Mouse (Mus musculus): ENCODE data around the gene Rpl36.
A peak's percentile ranks its signal among the peaks of the same experiment; 100 is the strongest.
"Not testable (repeated sequence)": the region's sequence is repeated elsewhere in the genome, so short reads cannot be mapped to it uniquely, and the experiment has no call there.

Gene Rpl36

DNA sequence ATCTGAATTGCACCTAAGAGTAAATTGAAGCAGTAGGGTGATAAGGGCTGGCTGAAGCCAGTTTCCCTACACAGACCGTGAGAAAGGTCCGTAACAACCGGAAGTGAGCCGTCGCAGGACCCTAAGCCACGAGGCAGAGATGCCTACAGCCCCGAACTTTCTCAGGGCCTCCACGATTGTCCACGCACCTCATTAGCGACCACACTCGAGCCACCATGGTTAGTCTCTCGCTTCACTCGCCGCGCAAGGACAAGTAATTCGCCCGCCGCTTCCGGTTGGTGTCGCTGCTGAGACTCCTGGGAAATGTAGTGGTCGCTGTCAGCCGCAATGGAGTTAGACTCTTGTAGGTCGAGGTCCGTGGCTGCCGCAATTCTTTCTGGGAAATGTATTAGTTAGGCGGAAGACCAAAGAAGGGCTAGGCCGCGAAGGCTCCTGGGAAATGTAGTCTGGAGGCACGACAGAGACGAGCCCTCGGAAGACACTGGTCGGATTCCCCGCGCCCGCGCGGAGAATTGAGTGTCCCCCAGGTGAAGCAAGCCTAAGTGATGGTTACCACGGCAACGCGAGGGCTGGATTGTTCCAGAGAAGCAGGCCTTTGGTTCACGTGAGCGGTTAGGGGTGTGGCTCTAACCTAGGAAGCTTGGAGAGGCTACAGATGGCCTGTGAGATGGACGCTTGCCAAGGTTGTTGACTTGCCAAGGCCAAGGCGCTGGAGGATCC is 3.6 kb upstream of the Rpl36 start, which contains the start of gene 2410015M20Rik:
TSS of gene 2410015M20Rik (minus strand) at position 320 of the 720 bp plus-strand sequence.
- DNase-seq, result peak; percentile 98

GRCm38 (mm10) chr17:56611323-56611722 is 1.9 kb upstream of the Rpl36 start:
- no peak for DNase-seq

- peak; percentile 72 for DNase-seq
These were observed 1.2 kb upstream of the Rpl36 start for GRCm38 (mm10) chr17:56611861-56612564.

- not testable (repeated sequence) for DNase-seq
These were observed 664 bp upstream of the Rpl36 start for GRCm38 (mm10) chr17:56612565-56612939.

DNA sequence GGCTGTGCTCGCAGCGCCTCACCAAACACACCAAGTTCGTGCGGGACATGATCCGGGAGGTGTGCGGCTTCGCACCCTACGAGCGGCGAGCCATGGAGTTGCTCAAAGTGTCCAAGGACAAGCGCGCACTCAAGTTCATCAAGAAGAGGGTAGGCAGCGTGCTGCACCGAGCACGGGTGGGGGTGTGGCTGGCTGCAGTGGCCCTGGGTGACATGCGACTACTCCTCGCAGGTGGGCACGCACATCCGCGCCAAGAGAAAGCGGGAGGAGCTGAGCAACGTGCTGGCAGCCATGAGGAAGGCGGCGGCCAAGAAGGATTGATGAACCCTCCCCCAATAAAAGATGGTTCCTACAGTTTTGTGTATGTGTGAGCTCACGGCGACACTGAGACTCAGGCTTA is 677 bp downstream of the Rpl36 start:
- peak; percentile 67 for DNase-seq

DNA sequence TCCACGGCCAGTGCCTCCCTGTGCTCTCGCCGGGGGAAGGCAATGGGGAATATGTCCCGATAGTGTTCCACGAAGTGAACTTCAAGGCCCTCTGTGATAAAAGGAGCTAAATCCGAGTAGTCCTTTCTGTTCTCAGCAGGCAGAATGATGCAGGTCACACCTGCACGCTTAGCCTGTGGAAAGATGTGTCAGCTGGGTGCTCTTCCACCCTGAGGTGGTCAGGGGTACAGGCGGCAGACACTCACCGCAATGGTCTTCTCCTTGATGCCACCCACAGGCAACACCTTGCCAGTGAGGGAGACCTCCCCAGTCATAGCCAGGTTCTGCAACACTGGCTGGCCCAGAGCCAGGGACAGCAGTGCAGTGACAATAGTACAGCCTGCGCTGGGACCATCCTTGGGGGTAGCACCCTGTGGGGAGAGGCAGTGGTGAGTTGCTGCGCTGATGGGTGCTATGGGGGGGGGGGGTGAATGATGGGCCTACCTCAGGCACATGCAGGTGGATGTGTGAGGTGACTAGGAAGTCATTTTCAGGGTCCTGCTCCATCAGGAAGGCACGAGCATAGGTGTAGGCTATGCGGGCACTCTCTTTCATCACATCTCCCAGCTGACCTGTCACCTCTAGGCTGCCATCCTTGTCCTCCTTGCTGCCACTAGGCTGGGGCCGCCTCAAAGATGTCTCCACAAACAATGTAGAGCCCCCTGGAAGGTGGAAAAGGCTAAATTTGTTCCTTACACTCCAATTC is 1.3 kb downstream of the Rpl36 start:
- DNase-seq, result peak; percentile 66

DNA sequence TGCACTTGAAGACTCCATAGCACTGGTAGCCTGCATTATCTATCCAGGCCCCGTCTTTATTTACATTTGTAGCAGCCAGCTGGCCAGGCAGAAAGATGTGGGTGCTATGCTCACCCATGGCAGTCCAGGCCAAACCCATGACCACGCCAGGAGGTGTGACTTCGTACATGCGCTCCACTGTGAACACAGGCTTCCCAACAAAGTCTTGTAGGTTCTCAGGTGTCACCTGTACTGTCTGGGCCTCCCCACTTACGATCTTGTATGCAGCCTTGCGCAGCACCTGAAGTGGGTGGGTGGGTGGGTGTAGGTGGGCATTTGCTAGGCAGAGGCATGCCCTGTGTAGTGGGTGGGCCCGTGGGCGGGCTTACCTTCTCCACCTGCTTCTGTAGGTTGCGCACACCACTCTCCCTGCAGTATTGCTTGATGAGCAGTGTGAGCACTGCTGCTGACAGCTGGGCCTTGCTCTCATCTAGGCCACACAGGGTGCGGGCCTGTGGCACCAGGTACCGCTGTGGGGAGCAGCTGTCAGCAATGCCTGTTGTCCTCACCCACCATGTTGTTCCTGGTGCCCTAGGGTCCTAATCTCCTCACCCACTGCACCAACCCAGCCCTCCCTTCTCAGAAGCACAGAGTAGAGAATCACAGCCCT is 2.0 kb downstream of the Rpl36 start:
- DNase-seq, result peak; percentile 36

DNA sequence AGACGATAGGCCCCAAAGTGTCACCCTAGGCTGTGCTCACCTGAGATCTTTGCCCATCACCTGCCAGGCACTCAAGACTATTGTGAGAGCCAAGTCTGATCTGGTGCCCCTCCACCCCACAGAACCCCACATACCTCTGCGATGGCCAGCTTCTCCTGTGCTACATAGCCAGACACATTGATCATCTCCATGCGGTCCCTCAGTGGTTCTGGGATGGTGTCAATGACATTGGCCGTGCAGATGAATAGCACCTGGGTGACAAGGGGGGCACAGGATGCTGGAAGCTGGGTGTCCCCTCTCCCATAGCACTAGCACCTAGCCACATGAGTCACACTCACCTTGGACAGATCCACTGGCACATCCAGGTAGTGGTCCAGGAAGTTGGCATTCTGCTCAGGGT is 2.6 kb downstream of the Rpl36 start:
- DNase-seq, result peak; percentile 29

- peak; percentile 7 for DNase-seq
These were observed 3.5 kb downstream of the Rpl36 start for GRCm38 (mm10) chr17:56616725-56617124.

DNA sequence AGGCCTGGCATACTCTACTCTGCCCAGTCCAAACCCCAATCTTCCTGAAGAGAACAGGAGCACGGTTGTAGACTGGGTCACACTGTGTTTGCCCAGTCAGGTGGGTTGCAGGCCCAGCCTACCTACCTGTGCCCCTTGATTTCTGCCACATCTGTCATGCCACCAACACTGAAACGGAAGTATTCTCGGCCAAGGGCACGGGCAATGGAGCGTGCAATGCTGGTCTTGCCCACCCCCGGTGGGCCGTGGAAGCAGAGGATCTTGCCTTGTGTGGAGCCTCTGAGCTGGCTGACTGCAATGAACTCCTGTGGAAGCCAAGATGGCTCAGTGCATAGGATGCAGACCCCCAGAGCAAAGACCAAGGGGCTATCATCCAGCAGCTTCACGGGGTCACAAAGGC is 4.4 kb downstream of the Rpl36 start:
- peak; percentile 12 for DNase-seq

- DNase-seq, result peak; percentile 30
These were observed 12.3 kb downstream of the Rpl36 start for GRCm38 (mm10) chr17:56625495-56625894.

GRCm38 (mm10) chr17:56626260-56626659 is 13.0 kb downstream of the Rpl36 start:
- no peak for DNase-seq

- peak; percentile 97 for DNase-seq
These were observed 13.7 kb downstream of the Rpl36 start, which contains the start of gene Lonp1 for GRCm38 (mm10) chr17:56626754-56627470. Gene Lonp1, minus strand, starts transcription at chr17:56626887.

DNA sequence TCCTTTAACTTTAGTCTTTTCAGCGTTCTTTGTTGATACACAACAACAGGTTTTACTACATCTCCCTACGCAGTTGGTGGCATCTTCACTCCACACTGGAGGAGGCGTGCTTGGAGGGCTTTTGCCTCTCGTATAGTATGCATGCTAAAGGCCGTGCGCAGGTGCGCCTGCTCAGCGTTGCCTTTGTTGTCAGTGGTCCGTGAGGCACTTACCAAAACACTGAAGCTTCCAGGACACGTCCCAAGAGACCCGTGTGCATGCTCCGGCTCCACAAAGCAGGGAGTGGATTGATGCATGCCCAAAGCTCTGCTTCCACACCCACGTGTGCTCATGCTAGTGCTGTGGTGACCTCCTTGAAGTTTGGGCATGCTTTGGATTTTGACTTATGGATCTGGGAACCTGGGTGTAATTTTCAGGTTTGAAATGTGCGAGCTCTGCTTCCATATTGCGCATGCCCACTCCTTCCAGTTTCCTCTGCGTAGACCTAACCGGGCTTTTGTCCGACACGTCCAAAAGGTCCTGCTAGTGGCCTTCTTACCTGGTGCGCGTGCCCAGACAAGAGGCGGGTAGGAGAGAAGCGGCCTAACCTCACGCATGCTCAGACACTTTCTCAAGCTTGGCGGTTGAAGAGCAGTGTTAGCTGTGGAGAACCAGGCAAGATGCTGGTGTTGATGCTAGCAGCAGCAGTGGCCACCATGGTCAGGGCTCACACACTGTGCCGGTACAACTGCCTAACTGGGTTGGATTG is 14.5 kb downstream of the Rpl36 start, which contains the start of gene Catsperd:
TSS of gene Catsperd (plus strand) at position 614 of the 748 bp plus-strand sequence.
- peak; percentile 72 for DNase-seq

DNA sequence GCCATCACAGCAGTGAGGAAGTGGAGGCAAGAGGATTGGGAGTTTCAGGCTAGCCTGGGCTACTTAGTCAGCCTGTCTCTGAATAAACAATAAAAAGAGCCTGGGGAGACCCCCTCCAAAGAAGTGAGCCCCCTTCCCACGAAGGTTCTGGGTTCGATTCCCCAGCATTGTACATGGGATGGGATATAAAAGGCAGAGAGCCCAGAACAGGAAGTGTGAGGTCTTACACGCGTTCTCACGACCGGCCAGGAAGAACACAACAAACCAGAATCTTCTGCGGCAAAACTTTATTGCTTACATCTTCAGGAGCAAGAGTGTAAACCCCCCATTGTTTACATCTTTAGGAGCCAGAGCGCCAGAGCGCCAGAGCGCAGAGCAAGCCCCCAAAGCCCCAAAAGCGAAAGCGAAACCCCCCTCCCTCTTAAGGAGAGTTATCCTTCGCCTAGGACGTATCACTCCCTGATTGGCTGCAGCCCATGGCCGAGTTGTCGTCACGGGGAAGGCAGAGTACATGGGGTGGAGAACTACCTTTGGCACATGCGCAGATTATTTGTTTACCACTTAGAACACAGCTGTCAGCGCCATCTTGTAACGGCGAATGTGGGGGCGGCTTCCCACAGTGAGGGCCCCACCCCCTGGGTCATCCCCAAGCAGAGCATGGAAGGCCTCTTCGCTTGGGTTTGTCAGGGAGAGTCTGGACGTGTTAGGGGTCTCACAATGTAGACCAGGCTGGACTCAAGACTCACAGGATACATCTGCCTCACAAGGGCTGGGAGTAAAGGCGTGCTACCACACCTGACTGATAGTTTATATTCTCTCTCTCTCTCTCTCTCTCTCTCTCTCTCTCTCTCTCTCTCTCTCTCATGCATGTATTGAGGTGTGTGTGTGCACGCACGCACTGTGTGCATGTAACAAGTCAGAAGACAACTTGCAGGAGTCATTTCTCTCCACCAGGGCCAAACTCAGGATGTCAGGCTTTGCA is 16.9 kb downstream of the Rpl36 start:
- peak; percentile 20 for DNase-seq

- no peak for DNase-seq
These were observed 18.6 kb downstream of the Rpl36 start for GRCm38 (mm10) chr17:56631807-56632206.

GRCm38 (mm10) chr17:56634023-56634422 is 20.8 kb downstream of the Rpl36 start:
- DNase-seq, result no peak

GRCm38 (mm10) chr17:56643237-56643636 is 30.0 kb downstream of the Rpl36 start:
- DNase-seq, result no peak

- no peak for DNase-seq
These were observed 34.3 kb downstream of the Rpl36 start for GRCm38 (mm10) chr17:56647546-56647945.

DNA sequence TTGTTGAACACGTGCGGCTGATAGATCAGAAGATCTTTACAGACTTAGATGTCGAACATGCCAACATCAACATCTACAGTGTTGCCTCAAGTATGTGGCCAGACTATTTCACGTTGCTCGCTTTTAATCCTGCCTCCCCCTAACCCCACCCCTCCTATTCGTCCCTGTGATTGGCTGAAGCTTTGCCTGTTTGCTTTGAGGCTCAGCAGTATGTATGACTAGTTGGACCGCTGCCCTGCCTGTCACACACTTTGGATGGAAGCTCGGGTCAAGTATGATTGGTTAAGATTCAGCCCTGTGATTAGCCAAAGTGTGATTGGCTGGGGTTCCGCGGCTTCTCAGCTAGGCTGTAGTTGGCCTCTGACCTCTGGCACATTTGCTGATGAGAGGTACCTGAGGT is 38.6 kb downstream of the Rpl36 start:
- DNase-seq, result no peak

Measured in cerebellum, adult 11-12 months (tissue).